Mouse (Mus musculus): ENCODE data around the gene 1700019D03Rik.
"Not testable (repeated sequence)": the region's sequence is repeated elsewhere in the genome, so short reads cannot be mapped to it uniquely, and the experiment has no call there.

1700019D03Rik gene

GRCm38 (mm10) chr1:52954456-52954855 lies 65.5 kb downstream of the 1700019D03Rik start:
- no peak for DNase-seq (ENCODE audit: low spot score in 2 of 2)

- DNase-seq (ENCODE audit: low spot score in 2 of 2), result peak in 1 of 2 experiments; percentile 14
Measured at GRCm38 (mm10) chr1:52953548-52953947, 66.4 kb downstream of the 1700019D03Rik start.

DNA sequence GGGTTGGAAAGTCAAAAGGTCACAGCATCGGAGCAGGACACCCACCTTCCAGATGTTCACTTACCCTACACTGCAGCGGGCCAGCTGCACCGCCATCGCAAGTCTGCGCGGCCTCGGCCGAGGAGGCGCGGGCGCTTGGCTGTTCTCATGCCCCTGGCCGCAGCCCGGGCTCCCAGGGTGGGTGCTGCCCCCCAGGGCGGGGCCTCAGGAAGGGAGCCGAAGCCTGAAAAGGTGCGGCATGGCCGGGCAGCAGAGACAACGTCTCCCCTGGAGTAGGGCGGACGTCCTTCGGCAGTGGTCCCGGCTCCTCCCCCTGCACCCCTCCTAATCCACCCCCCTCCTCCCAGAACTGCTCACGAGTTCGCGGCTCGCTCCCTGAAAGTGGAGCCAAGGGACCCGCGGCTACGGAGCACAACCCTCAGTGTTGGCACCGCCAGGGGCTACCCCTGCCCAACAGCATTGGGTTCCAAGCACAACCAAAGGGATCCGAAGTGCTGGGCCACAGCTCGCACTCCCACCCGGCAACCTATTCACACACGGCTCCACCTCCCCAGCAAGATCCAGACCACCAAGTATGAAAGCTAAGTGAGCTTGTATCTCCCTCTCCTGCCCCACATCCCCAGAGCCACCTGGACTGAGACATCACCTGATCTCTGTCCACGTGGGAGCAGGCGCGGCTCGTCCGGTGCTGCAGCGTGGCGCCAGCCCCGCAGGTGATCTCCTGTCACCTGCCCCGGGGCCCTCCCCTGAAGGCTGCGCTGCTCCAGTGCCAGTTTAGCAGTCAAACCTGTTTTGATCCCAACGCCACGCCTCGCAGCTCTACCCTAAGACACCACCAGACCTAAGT lies 67.2 kb downstream of the 1700019D03Rik start:
- peak in 1 of 2 experiments; percentile 3 for DNase-seq (ENCODE audit: low spot score in 2 of 2)

DNA sequence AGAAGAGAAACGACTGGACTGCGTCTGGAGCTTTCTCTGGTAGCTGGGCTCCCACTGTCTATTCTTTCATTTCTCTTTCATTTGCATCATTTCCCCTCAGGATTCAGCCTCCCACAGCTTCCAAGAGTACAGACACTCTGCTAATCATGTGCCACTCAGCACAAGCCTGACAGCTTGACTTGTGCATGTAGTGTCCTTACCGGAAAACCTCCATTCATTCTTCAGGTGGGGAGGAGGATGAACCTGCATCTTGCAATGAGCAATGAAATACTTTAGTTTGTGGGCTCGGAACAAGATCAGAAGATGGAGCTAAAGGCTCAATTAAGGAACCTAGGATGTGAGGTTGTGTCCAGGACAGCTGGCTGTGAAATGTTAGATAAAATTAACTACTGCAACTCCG lies 67.8 kb downstream of the 1700019D03Rik start:
- no peak for DNase-seq (ENCODE audit: low spot score in 2 of 2)

DNA sequence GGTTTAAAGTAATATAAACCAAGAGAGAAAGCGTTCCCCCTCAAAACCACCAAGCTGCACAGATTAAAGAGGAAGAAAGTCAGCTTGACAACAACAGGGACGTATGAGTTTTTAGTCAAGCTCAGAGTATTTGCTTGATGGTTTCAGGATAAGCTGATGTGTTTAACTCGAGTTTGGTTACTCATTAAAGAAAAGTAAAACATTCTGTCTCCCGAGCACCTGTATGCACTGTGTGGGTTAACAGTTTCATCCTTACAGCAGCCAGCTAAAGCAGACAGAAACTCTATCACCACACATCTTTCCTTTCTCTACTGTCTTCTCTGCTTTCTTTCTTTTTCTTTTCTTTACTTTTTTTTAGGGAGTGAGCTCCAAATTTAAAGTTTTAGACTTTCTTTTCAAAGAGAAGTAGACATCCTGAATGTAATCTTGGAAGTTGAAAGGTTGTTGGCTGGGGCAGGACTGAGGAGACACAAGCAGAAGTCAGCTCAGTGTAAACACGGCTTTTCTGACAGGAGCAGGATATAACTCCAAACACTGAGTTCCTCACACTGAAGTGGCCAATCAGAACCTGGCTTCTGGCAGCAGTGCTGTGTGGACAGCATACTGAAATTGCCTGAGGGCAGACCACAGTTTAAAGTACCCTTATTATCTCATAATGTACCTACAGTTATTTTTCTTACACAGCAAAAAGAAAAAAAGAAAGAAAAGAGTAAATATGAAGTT lies 68.7 kb downstream of the 1700019D03Rik start:
- no peak for DNase-seq (ENCODE audit: low spot score in 2 of 2)

GRCm38 (mm10) chr1:52947895-52948294 lies 72.1 kb downstream of the 1700019D03Rik start:
- no peak for DNase-seq (ENCODE audit: low spot score in 2 of 2)

DNA sequence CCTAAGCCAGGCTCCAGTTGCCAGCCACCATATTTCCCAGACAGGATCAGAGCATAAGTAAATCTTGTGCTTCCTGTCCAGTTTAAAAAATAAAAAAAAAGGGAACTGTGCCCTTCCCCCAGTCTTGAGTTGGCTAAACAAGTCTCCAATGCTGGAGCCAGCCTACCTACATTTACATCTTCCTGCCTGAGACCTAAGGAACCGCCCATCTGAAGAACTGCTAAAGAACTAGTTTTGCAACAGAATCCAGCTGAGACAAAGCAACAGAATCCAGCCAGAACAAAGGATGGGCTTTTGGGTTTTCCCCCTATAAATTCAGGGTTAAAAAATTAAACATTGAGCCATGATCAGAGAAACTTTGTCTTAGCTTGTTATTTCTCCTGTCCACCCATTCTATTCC lies 81.0 kb downstream of the 1700019D03Rik start:
- no peak for DNase-seq (ENCODE audit: low spot score in 2 of 2)

- no peak for DNase-seq (ENCODE audit: low spot score in 2 of 2)
Measured at GRCm38 (mm10) chr1:52934494-52934893, 85.5 kb downstream of the 1700019D03Rik start.

GRCm38 (mm10) chr1:52924482-52924881 lies 95.5 kb downstream of the 1700019D03Rik start:
- not testable (repeated sequence) for DNase-seq (ENCODE audit: low spot score in 2 of 2)

GRCm38 (mm10) chr1:52918897-52919296 lies 101.1 kb downstream of the 1700019D03Rik start:
- DNase-seq (ENCODE audit: low spot score in 2 of 2), result not testable (repeated sequence)

- no peak for DNase-seq (ENCODE audit: low spot score in 2 of 2)
Measured at GRCm38 (mm10) chr1:52916655-52917054, 103.3 kb downstream of the 1700019D03Rik start.

GRCm38 (mm10) chr1:52909783-52910182 lies 110.2 kb downstream of the 1700019D03Rik start:
- no peak for DNase-seq (ENCODE audit: low spot score in 2 of 2)

- DNase-seq (ENCODE audit: low spot score in 2 of 2), result no peak
Measured at GRCm38 (mm10) chr1:52884208-52884607, 135.8 kb downstream of the 1700019D03Rik start.

Data from spleen, postnatal 36 days (tissue).